Mouse (Mus musculus) heart, adult 2 months (tissue): Measurements from ENCODE around the gene Syn3. TPM values are rescaled to one million over a fixed set of nuclear protein-coding genes. Genes with fewer than 3 reads are reported as not detected.
A peak's percentile ranks its signal among the peaks of the same experiment; 100 is the strongest.

Experiments
- DNase-seq, 2 experiments: peaks; one replicate each; pipeline ENCODE4 v3.0.0; 2021
- H3K27ac ChIP-seq: fragments of 200-600 bp; 2 replicates; pipeline ENCODE4 v1.8.1; 2022
- H3K27me3 ChIP-seq: fragments of 200-500 bp; 2 replicates; pipeline ENCODE4 v1.6.1; 2012; ENCODE audit warnings: mild to moderate bottlenecking, low read length, inconsistent platforms, mixed read lengths; ENCODE audit not compliant: control insufficient read depth, insufficient read depth
- H3K36me3 ChIP-seq: fragments of 200-500 bp; 2 replicates; pipeline ENCODE4 v1.6.1; 2012; ENCODE audit warnings: low read length, inconsistent platforms; ENCODE audit not compliant: control insufficient read depth, insufficient read depth
- H3K4me1 ChIP-seq: fragments of 200-500 bp; 2 replicates; pipeline ENCODE4 v1.6.1; 2011; ENCODE audit warnings: low read length; ENCODE audit not compliant: control insufficient read depth, insufficient read depth
- H3K4me3 ChIP-seq: fragments of 200-600 bp; 2 replicates; pipeline ENCODE4 v1.8.1; 2022
- H3K79me2 ChIP-seq: fragments of 200-500 bp; replicated peaks from 2 replicates; pipeline ENCODE4 v1.6.1; 2012; ENCODE audit warnings: mild to moderate bottlenecking, inconsistent platforms, low read length, moderate library complexity, mixed read lengths; ENCODE audit not compliant: control insufficient read depth, insufficient read depth
- H3K9ac ChIP-seq: fragments of 200-500 bp; 2 replicates; pipeline ENCODE4 v1.6.1; 2012; ENCODE audit warnings: low read depth, mild to moderate bottlenecking, control low read depth, inconsistent platforms, low read length, mixed read lengths
- CTCF ChIP-seq: fragments of 200-600 bp; IDR thresholded peaks from 2 replicates; pipeline ENCODE4 v1.8.1; 2022; ENCODE audit warnings: antibody characterized with exemption, mild to moderate bottlenecking, moderate library complexity
- EP300 ChIP-seq: fragments of 200-500 bp; IDR thresholded peaks from 2 replicates; pipeline ENCODE4 v1.6.1; 2011; ENCODE audit warnings: low read depth, low read length, control low read depth; ENCODE audit not compliant: insufficient read depth
- POLR2A ChIP-seq: fragments of 200-500 bp; IDR thresholded peaks from 2 replicates; pipeline ENCODE4 v1.6.1; 2011; ENCODE audit warnings: mild to moderate bottlenecking, low read depth, low read length, control low read depth; ENCODE audit not compliant: insufficient read depth
- WGBS: fragments of 180-500 bp; shearing (Covaris S2); methylation state at CpG from one replicate; pipeline ENCODE4 v1.1.7; 2018; 5-methylcytosine and 5-hydroxymethylcytosine counted together
- intact Hi-C: fragments of 180-260 bp; cut with DNase I; formaldehyde crosslinking; loops from one replicate; pipeline ENCODE4 v1.15.1; 2025
- polyA plus RNA-seq: library from polyadenylated mRNA; depleted of rRNA; stranded (reverse); fragments of >200 nt; gene quantifications from 2 replicates; pipeline ENCODE4 v1.2.3, GENCODE M21; 2012
- total RNA-seq, 2 experiments: library from RNA; stranded (reverse); gene quantifications; 2 replicates each; pipeline ENCODE4 v1.2.3; 2021

The Syn3 gene
- total and polyA plus RNA-seq, 3 experiments = 0.31 to 0.75 (median 0.41) TPM

GRCm38 (mm10) chr10:86297307-86297706 is 201.4 kb downstream of the Syn3 start:
- intact Hi-C loops = loop anchor here (2.0 to 5.0 kb wide), 3 partner anchors 155 to 330 kb away; no protein-coding TSS in a partner anchor
- H3K79me2 ChIP-seq = no peaks in the 10 kb centered on the region

DNA sequence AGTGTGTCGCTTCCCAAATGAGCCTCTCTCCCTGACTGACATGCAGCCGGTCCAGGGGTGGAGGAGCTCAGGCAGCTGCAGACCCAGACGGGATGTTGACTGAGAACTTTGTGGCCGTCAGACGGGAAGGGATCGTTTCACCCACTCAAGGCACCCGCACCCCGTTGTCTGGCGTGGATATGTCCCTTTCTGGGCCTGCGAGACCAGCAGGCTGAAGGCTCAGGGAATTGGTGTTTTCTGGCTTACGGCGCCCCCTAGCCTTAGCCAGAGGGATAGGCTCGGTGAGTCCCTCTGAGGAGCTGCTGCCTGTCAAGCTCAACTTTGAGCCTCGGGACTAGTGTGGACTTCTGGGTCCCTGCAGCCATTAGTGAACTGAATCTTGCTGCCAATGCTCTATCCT is 202.6 kb downstream of the Syn3 start:
- peaks cover 7% of the 10 kb centered on the region for H3K4me1 ChIP-seq
- H3K9ac ChIP-seq = peak overlapping the region; percentile 75
- DNase-seq = peak; percentile 84 to 87
- no peak overlapping the region for H3K4me3 ChIP-seq
- H3K27me3 ChIP-seq = no peaks in the 10 kb centered on the region
- intact Hi-C loops = loop anchor here (1.0 to 5.0 kb wide), 6 partner anchors 114 to 329 kb away; no protein-coding TSS in a partner anchor
- no peaks in the 10 kb centered on the region for H3K79me2 ChIP-seq
- WGBS = 7% methylated on average over 14 of the region's 14 CpGs
- TF ChIP-seq EP300 = peak; percentile 97
- peak; percentile 98 for TF ChIP-seq CTCF
- TF ChIP-seq POLR2A = no peak
- no peaks in the 10 kb centered on the region for H3K36me3 ChIP-seq
- peak overlapping the region; percentile 58 for H3K27ac ChIP-seq

More at GRCm38 (mm10) chr10:86297307-86297706, 201.4 kb downstream of the Syn3 start:
- Histone ChIP-seq H3K9ac (no peak overlapping the region), H3K4me1 (peaks cover 7% of the 10 kb centered on the region), H3K4me3 (no peak overlapping the region), H3K27ac (no peak overlapping the region), H3K36me3 (no peaks in the 10 kb centered on the region), H3K27me3 (no peaks in the 10 kb centered on the region)
- no peak for TF ChIP-seq POLR2A
- no peak for TF ChIP-seq CTCF
- TF ChIP-seq EP300 = no peak
- no peak for DNase-seq
- 97% methylated on average over 2 of the region's 2 CpGs for WGBS

- H3K27me3 ChIP-seq = no peaks in the 10 kb centered on the region
- H3K79me2 ChIP-seq = no peaks in the 10 kb centered on the region
- intact Hi-C loops = loop anchor here (1.0 to 5.0 kb wide), 6 partner anchors 113 to 328 kb away; no protein-coding TSS in a partner anchor
- TF ChIP-seq EP300 (no peak), POLR2A (no peak), CTCF (no peak)
- no peak overlapping the region for H3K4me3 ChIP-seq
- peaks cover 7% of the 10 kb centered on the region for H3K4me1 ChIP-seq
- no peaks in the 10 kb centered on the region for H3K36me3 ChIP-seq
- H3K9ac ChIP-seq = peak overlapping the region; percentile 75
- no peak for DNase-seq
- 65% methylated on average over 13 of the region's 13 CpGs for WGBS
- peak overlapping the region; percentile 58 for H3K27ac ChIP-seq
Observed at GRCm38 (mm10) chr10:86295454-86296098, 203.1 kb downstream of the Syn3 start.

DNA sequence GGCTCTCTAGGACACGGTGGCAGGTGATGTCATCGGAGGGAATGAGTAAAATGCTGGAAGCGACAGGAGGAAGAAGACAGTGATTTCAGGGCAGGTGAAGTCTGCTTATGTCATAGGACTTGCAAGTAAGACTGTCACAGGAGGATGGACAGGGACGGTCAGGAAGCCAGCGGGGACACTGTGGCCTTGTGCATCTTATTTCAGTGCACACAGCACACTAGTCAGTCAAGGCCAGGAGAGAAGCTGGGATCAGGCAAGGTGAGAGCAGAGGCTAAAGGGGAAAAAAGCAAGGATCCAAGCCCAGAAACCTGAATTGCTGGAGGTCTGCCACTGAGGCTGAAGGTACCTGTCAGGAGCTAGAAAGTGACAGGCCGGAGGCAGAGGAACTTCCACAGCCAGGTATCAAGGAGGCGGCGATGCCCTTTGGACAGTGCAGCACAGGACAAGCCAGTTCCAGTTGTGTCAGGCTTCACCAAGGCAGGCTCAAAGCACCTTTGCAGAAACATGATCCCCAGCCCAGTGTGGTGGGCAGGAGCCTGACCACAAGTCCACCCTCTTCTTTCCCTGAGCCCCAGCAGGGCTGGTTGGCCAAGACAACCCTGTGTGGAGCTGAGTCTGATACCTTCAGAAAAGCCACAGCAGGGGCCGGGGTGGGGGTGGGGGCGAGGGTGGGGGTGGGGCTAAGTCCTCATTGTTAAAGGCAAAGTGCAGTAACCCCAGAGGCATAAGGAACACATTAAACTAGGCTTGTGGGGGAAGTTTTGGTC is 203.9 kb downstream of the Syn3 start:
- no peaks in the 10 kb centered on the region for H3K27me3 ChIP-seq
- H3K27ac ChIP-seq = no peak overlapping the region
- no peak for TF ChIP-seq EP300
- TF ChIP-seq POLR2A = no peak
- TF ChIP-seq CTCF = no peak
- intact Hi-C loops = loop anchor here (5.0 kb wide), 1 partner anchor 327 kb away; no protein-coding TSS in a partner anchor
- H3K79me2 ChIP-seq = no peaks in the 10 kb centered on the region
- H3K4me3 ChIP-seq = no peak overlapping the region
- H3K4me1 ChIP-seq = peaks cover 7% of the 10 kb centered on the region
- 88% methylated on average over 10 of the region's 10 CpGs for WGBS
- DNase-seq = no peak
- H3K36me3 ChIP-seq = no peaks in the 10 kb centered on the region
- H3K9ac ChIP-seq = no peak overlapping the region

GRCm38 (mm10) chr10:86293880-86294279 is 204.8 kb downstream of the Syn3 start:
- 87% methylated on average over 1 of the region's 1 CpGs for WGBS
- Histone ChIP-seq H3K27ac (no peak overlapping the region), H3K4me3 (no peak overlapping the region), H3K79me2 (no peaks in the 10 kb centered on the region), H3K27me3 (no peaks in the 10 kb centered on the region), H3K9ac (no peak overlapping the region), H3K4me1 (peaks cover 7% of the 10 kb centered on the region), H3K36me3 (no peaks in the 10 kb centered on the region)
- no peak for DNase-seq
- no peak for TF ChIP-seq POLR2A
- peak; percentile 36 for TF ChIP-seq CTCF
- TF ChIP-seq EP300 = no peak
- intact Hi-C loops = loop anchor here (2.0 kb wide), 1 partner anchor 15 kb away; no protein-coding TSS in a partner anchor
